Mouse (Mus musculus) C2C12 (cell line): ENCODE data around the gene Faf1.

Experiments used
- CEBPB ChIP-seq: IDR thresholded peaks from one replicate; pipeline ENCODE4 v1.6.1; 2011; ENCODE audit warnings: low read depth, mild to moderate bottlenecking, control low read depth, moderate library complexity
- CTCF ChIP-seq: IDR thresholded peaks from one replicate; pipeline ENCODE4 v1.5.1; 2011; ENCODE audit not compliant: control insufficient read depth, insufficient read depth, insufficient read length
- MYOD1 ChIP-seq: IDR thresholded peaks from one replicate; pipeline ENCODE4 v1.6.1; 2011; ENCODE audit warnings: low read depth; ENCODE audit not compliant: control insufficient read depth, insufficient read length
- USF1 ChIP-seq: IDR thresholded peaks from one replicate; pipeline ENCODE4 v1.6.1; 2011; ENCODE audit warnings: low read depth, mild to moderate bottlenecking, control low read depth, moderate library complexity

DNA sequence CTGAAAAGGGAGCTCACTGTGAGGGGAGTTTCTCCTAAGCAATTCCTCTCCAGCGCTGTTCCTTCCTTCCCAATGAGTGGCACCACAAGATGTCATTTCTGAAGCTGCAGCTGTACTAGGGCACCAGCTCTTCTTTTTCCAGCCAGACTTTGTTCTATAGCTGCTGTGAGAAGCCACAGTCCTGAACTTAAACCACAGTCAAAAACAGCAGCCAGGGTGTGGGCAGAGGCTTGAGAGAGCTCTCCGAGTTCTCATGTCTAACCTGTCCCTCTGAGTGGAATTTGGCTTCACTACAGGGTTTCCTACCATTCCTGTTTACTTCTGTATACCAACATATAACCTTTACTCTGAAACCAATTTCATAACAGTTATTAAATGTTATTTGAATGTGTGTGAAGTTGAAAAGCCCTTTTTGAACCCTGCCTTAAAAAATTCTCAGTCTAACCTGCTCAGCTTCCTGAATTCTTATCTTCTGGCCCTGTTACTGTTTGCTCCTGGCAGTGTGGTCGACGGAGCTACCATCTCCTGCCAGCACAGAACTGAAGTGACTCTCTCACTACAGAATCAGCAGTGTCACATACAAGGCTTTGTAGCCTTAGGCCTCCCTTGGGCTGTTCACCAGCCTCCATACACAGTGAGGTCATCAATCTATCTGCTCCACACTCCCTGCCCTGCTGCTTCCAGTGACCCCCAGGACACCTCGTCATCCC, 287.3 kb downstream of the Faf1 start:
- no peak for TF ChIP-seq CTCF
- no peak for TF ChIP-seq CEBPB
- no peak for TF ChIP-seq USF1
- no peak for TF ChIP-seq MYOD1
